Comparison of ENCODE assay signal across 8 mouse cellular contexts in genomic region chr5:139909710-139910550, GRCm38 (mm10). TPM values are rescaled to one million over a fixed set of nuclear protein-coding genes. Genes with fewer than 3 reads are reported as not detected.
DNase-seq lines count a peak whose midpoint lies in the region; ATAC-seq and TF ChIP-seq lines count a peak whose summit lies in the region.

No protein-coding gene starts in this region.

- 2% methylated on average over 29 of the region's 29 CpGs for WGBS in heart, embryonic 11.5 days (ENCODE audit: insufficient replicate concordance)
- WGBS in embryonic facial prominence, embryonic 13.5 days, result 1% methylated on average over 29 of the region's 29 CpGs
- WGBS in hindbrain, postnatal 0 days, result 3% methylated on average over 29 of the region's 29 CpGs

- DNase-seq in heart, postnatal 36 days, result no peak
- DNase-seq in hindbrain, postnatal 0 days (ENCODE audit: low spot score), result peak; percentile 46
- peak; percentile 29 for DNase-seq in lung, postnatal 36 days
- DNase-seq in ovary, postnatal 10 days (ENCODE audit: low spot score), result no peak
- no peak for DNase-seq in urinary bladder, postnatal 36 days (ENCODE audit: low spot score in 2 of 2)
- no peak for DNase-seq in frontal cortex, postnatal 36 days (ENCODE audit: low spot score in 2 of 2)

- H3K4me3 ChIP-seq in heart, embryonic 11.5 days (ENCODE audit: low read depth, low read length), result peak overlapping the region; percentile 23
- peak overlapping the region; percentile 70 for H3K4me3 ChIP-seq in embryonic facial prominence, embryonic 13.5 days
- H3K4me3 ChIP-seq in hindbrain, postnatal 0 days (ENCODE audit: low read length), result peak overlapping the region; percentile 56

- H3K27me3 ChIP-seq in heart, embryonic 11.5 days (ENCODE audit: control insufficient read depth, insufficient read depth, low read length), result peaks cover 99% of the 10 kb centered on the region
- H3K27me3 ChIP-seq in embryonic facial prominence, embryonic 13.5 days, result peaks cover 100% of the 10 kb centered on the region
- H3K27me3 ChIP-seq in hindbrain, postnatal 0 days (ENCODE audit: insufficient read depth, low read length), result peaks cover 31% of the 10 kb centered on the region

- intact Hi-C loops in heart, postnatal 36 days (cut with DNase I), result loop anchor here (2.0 to 5.0 kb wide), 3 partner anchors 23 to 287 kb away; no protein-coding TSS in a partner anchor

- peaks cover 29% of the 10 kb centered on the region for H3K4me1 ChIP-seq in heart, embryonic 11.5 days (ENCODE audit: control insufficient read depth, insufficient read depth, low read length)
- H3K4me1 ChIP-seq in embryonic facial prominence, embryonic 13.5 days, result peaks cover 50% of the 10 kb centered on the region
- H3K4me1 ChIP-seq in hindbrain, postnatal 0 days (ENCODE audit: insufficient read depth, low read length), result peaks cover 19% of the 10 kb centered on the region

- no peaks in the 10 kb centered on the region for H3K36me3 ChIP-seq in heart, embryonic 11.5 days (ENCODE audit: control insufficient read depth, insufficient read depth, low read length)
- H3K36me3 ChIP-seq in embryonic facial prominence, embryonic 13.5 days, result no peaks in the 10 kb centered on the region
- H3K36me3 ChIP-seq in hindbrain, postnatal 0 days (ENCODE audit: insufficient read depth, low read length), result no peaks in the 10 kb centered on the region

- TF ChIP-seq CTCF in hindbrain, postnatal 0 days (IDR thresholded peaks at IDR 0.05; ENCODE audit: low read depth), result no peak

- ATAC-seq in heart, embryonic 11.5 days (replicated peaks; ENCODE audit: insufficient number of reproducible peaks, low FRiP score, low TSS enrichment), result no peak
- no peak for ATAC-seq in embryonic facial prominence, embryonic 13.5 days (ENCODE audit: insufficient number of reproducible peaks, insufficient read depth, low FRiP score, low TSS enrichment, low read depth)
- ATAC-seq in hindbrain, postnatal 0 days, result no peak

- no peak overlapping the region for H3K9ac ChIP-seq in heart, embryonic 11.5 days (ENCODE audit: low read depth, low read length)
- peak overlapping the region; percentile 32; the same call in 1 of the 2 replicates for H3K9ac ChIP-seq in embryonic facial prominence, embryonic 13.5 days
- H3K9ac ChIP-seq in hindbrain, postnatal 0 days (replicated peaks; ENCODE audit: low read length), result 0 out of 2 replicates have a peak overlapping the region, but pooled peaks have one; percentile 21

- H3K27ac ChIP-seq in heart, embryonic 11.5 days (ENCODE audit: low read depth, low read length), result no peak overlapping the region
- H3K27ac ChIP-seq in embryonic facial prominence, embryonic 13.5 days, result no peak overlapping the region
- no peak overlapping the region for H3K27ac ChIP-seq in hindbrain, postnatal 0 days

- H3K9me3 ChIP-seq in heart, embryonic 11.5 days (replicated peaks; ENCODE audit: control insufficient read depth, low read length), result no peaks in the 10 kb centered on the region
- H3K9me3 ChIP-seq in embryonic facial prominence, embryonic 13.5 days, result no peaks in the 10 kb centered on the region
- no peaks in the 10 kb centered on the region for H3K9me3 ChIP-seq in hindbrain, postnatal 0 days (ENCODE audit: low read length)

- peak overlapping the region; percentile 1; the same call in 1 of the 2 replicates for H3K4me2 ChIP-seq in heart, embryonic 11.5 days
- H3K4me2 ChIP-seq in embryonic facial prominence, embryonic 13.5 days, result peak overlapping the region; percentile 98
- peak overlapping the region; percentile 91 for H3K4me2 ChIP-seq in hindbrain, postnatal 0 days (ENCODE audit: low read depth, low read length)

RNA-seq across cellular contexts. Expression of gene Elfn1, which starts 2.2 kb away (rescaled TPM):
- polyA plus RNA-seq in heart, embryonic 11.5 days (2014; fragmentation: Nextera tagmentation; extraction: Ambion mirVana), result 0.13 TPM in 1 of 2 replicates, not detected in the other
- total RNA-seq in heart, postnatal 36 days (2021), result under 1 TPM; 0.08 to 0.38 TPM
- 1.4 TPM in 2 replicates for polyA plus RNA-seq in embryonic facial prominence, embryonic 13.5 days (2015; fragmentation: Nextera tagmentation; extraction: Ambion mirVana)
- 26.0 and 45.1 TPM in 2 replicates for total RNA-seq in hindbrain, postnatal 0 days (2014; rRNA removed)
- polyA plus RNA-seq in hindbrain, postnatal 0 days (2015; fragmentation: Nextera tagmentation; extraction: Ambion mirVana), result 2.3 and 3.3 TPM in 2 replicates

Comparison
In these comparisons a context has a peak if more than half of its experiments do, and no peak if none do; other contexts are left out.
1. H3K4me2 ChIP-seq: peak in every context shown above with its lines; median percentile 98 in embryonic facial prominence, embryonic 13.5 days; 91 in hindbrain, postnatal 0 days; 1 in heart, embryonic 11.5 days.
2. DNase-seq: peak in hindbrain, postnatal 0 days (single experiment) and lung, postnatal 36 days (single experiment); none in heart, postnatal 36 days (0 of 2), ovary, postnatal 10 days (single experiment), urinary bladder, postnatal 36 days (0 of 2) and frontal cortex, postnatal 36 days (0 of 2).
3. Peak in every context shown above with its lines, with median percentiles within 50 percentile points of each other: H3K4me3 ChIP-seq.